Mouse (Mus musculus): ENCODE results near the gene Ptcd3.
A peak's percentile ranks its signal among the peaks of the same experiment; 100 is the strongest.
"Not testable (repeated sequence)": the region's sequence is repeated elsewhere in the genome, so short reads cannot be mapped to it uniquely, and the experiment has no call there.

Ptcd3 gene

GRCm38 (mm10) chr6:71908481-71909381 lies at the start of gene Ptcd3, which contains the start of gene Polr1a:
Gene Ptcd3 (minus strand): TSS chr6:71908750.
Gene Polr1a (plus strand): TSS chr6:71909053.
- peak; percentile 84 for DNase-seq (ENCODE audit: low spot score)

DNA sequence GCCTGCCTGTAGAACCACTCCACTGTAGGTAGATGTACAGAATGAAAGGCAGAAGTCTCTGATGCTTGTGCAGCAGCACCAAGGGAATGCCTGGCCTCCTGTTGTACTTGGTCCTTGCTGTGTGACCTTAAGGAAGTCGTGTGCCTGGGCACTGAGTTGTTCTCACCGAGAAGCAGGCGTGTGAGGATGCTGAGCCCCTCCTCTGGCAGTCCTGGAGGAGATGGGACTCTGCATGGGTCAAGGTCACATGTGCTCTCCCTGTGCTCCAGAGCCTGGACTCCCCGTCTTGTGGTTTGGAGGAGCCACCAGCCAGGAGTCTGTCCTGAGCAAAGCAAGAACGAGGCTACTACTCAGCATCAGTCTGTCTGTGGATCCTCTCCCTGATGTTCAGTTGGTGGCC lies 42.6 kb upstream of the Ptcd3 start:
- no peak for DNase-seq (ENCODE audit: low spot score)

- no peak for DNase-seq (ENCODE audit: low spot score)
Observed at GRCm38 (mm10) chr6:71950592-71950991, 42.0 kb upstream of the Ptcd3 start.

- DNase-seq (ENCODE audit: low spot score) = no peak
Observed at GRCm38 (mm10) chr6:71949721-71950120, 41.2 kb upstream of the Ptcd3 start.

DNA sequence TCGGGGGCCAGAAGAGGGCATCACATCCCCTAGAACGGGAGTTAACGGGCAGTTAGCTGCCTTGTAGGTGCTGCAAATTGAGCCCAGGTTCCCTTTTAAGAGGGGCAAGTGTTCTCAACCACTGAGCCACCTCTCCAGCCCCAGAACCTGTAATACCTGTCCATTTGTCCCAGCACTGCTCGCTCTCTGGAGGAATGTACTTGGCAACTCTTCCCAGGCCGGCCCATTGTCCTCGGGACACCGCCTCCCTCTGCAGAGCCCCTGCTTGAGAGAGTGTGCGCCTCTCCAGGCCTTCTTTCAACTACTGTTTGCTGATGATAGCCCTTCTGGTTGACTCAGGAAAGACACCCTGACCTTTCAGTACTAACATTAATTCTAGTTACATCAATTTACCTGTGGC lies 37.6 kb upstream of the Ptcd3 start:
- DNase-seq (ENCODE audit: low spot score) = no peak

GRCm38 (mm10) chr6:71945101-71945500 lies 36.6 kb upstream of the Ptcd3 start:
- DNase-seq (ENCODE audit: low spot score) = no peak

DNA sequence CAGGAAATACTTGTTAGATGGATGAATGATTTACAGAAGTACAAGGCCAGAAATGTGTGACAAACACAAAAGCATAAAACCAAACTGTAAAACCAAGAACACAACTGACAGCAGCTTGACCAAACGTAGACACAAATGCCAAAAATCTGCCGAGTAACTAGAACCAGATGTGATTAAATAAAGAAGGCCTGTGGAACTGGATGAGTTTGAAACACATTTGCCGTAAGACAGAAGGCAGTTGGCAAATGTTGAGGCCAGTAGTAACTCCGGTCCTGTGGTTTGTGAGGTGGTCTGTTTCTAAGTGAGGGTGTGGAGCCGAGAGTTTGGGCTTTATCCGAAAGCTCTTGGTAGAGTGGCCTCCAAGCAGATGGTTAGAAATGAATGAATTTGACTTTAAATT lies 32.4 kb upstream of the Ptcd3 start:
- DNase-seq (ENCODE audit: low spot score) = no peak

DNA sequence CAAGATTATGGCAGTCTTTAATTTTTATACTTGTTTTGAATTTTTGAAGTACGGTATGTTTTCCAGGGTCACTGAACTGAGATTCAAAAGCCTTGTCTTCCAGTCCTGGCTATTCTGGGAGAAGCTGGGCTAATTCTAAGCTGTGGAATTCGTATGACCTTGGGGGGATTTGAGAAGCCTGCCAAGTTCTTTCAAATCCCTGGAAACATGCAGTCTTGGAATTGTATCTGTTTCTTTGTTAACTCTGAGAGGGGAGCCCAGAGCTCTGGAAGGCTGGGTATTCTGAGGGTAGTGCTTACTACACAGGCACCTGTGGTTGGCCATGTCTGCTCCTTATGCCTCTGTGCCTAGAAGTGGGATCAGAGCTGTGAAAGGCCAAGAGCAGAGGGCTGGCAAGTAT lies 27.2 kb upstream of the Ptcd3 start:
- DNase-seq (ENCODE audit: low spot score) = no peak

- no peak for DNase-seq (ENCODE audit: low spot score)
Observed at GRCm38 (mm10) chr6:71934081-71934556, 25.6 kb upstream of the Ptcd3 start.

GRCm38 (mm10) chr6:71932347-71932746 lies 23.8 kb upstream of the Ptcd3 start:
- no peak for DNase-seq (ENCODE audit: low spot score)

DNA sequence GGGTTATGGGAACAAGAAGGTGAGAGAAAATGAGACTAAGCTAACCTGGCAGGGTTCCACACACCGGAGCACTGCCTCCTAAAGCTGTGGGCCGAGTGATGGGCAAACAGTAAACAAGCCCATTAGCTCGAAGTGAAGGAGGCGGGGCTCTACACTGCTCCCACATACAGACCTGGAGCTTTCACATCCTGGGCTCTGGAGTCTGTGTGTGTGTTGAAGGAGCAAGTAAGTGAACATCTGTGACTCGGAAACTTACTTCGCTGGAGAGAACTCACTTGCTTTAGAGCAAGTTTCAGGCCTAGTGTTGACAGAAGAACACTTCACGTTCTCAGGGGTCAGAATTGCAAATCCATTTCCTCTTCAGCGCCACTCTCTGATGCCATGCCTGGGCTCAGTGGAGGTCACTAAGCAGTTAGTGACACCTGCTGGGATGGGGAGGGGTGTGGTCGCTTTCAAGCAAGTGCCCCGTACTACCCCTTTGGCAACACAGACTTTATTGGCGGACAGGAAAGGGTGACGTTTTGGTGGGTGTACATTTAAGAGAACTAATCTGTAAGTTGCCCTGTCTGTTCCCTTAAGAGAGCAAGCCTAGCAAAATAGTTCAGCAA lies 22.4 kb upstream of the Ptcd3 start:
- DNase-seq (ENCODE audit: low spot score) = no peak

DNA sequence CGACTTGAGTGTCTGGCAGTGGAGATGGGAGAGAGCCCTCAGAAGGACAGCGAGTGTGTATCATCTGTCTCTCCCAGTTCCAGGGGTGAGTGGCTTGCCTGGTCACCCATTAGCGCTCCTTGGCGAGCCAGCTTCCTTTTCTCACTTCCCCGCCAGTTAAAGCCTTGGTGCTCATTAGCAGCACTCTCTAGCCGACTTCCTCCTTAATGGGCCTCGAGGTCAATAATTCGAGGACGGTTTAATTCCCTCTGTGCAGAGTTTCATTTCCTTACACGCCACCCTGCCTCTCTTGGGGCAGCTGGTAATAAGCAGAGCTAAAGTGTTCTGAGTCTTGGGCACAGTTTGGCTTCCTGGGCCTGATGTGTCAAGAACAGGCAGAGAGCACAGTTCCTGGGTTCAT lies 21.5 kb upstream of the Ptcd3 start:
- no peak for DNase-seq (ENCODE audit: low spot score)

GRCm38 (mm10) chr6:71927911-71928310 lies 19.4 kb upstream of the Ptcd3 start:
- no peak for DNase-seq (ENCODE audit: low spot score)

- not testable (repeated sequence) for DNase-seq (ENCODE audit: low spot score)
Observed at GRCm38 (mm10) chr6:71925233-71925632, 16.7 kb upstream of the Ptcd3 start.

DNA sequence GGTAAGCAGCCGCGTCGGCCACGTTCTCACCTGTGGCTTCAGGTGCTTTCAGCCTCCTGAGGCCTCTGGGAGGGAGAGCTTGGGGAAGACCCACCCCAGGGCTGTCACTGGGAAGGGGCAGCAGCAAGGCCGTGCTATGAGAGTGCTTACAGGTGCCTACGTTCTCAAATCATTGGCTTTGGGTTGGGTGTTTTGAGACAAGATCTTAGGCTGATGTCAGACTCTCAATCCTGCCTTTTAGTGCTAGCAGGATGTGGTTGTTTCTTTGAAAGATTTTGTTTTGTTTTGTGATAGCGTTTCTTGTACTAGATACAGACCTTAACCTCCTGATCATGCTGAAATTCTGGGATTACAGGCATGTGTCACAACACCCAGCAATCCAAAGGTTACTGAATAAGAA lies 12.2 kb upstream of the Ptcd3 start:
- DNase-seq (ENCODE audit: low spot score) = no peak

GRCm38 (mm10) chr6:71911686-71912450 lies 3.3 kb upstream of the Ptcd3 start:
- no peak for DNase-seq (ENCODE audit: low spot score)

GRCm38 (mm10) chr6:71909840-71910239 lies 1.3 kb upstream of the Ptcd3 start:
- DNase-seq (ENCODE audit: low spot score) = no peak

- DNase-seq (ENCODE audit: low spot score) = no peak
Observed at GRCm38 (mm10) chr6:71909384-71909783, 834 bp upstream of the Ptcd3 start.

- DNase-seq (ENCODE audit: low spot score) = no peak
Observed at GRCm38 (mm10) chr6:71907702-71908235, 781 bp downstream of the Ptcd3 start.

GRCm38 (mm10) chr6:71893263-71893662 lies 15.3 kb downstream of the Ptcd3 start:
- DNase-seq (ENCODE audit: low spot score) = no peak

DNA sequence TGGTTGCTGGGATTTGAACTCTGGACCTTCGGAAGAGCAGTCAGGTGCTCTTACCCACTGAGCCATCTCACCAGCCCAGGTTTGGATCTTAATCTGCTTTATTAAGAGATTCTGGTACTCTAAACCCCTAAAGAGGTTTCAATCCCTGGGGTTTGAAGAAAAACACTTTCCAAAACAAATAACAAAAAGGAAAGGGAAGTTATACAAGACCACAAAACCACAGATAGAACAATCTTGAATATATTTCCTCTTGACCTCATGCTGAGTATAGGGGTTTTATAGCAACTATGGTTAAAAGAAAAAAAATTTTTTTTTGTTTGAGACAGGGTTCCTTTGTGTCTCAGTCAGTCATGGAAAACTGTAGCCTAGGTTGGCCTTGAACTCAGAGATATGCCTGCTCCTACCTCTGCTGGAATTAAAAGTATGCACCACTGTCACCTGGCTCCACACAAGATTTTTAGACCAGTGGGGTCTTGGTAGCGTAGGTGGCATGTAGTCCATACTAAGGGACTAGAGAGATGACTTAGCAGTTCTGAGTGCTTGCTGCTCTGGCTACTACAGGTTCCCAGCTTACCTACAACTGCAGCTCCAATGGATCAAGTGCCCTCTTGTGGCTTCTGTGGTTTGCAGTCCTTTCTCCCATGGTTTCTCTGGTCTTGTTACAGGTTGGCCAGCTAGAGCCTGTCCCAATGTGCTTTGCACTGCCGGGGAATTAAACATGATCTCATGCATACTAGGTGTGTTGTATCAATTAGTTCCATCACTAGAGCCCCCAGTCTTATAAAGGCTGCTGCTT lies 30.4 kb downstream of the Ptcd3 start:
- DNase-seq (ENCODE audit: low spot score) = no peak
